Mouse (Mus musculus): Measurements from ENCODE around the gene Cend1.

- TF ChIP-seq CTCF (IDR thresholded peaks at IDR 0.05; ENCODE audit: low read depth) (no peak), EP300 (IDR thresholded peaks at IDR 0.05; ENCODE audit: low read depth) (no peak)
Observed at GRCm38 (mm10) chr7:141387807-141388486, 41.3 kb downstream of the Cend1 start.
